Comparison of ENCODE assay signal across 8 mouse cellular contexts in the genomic region with DNA sequence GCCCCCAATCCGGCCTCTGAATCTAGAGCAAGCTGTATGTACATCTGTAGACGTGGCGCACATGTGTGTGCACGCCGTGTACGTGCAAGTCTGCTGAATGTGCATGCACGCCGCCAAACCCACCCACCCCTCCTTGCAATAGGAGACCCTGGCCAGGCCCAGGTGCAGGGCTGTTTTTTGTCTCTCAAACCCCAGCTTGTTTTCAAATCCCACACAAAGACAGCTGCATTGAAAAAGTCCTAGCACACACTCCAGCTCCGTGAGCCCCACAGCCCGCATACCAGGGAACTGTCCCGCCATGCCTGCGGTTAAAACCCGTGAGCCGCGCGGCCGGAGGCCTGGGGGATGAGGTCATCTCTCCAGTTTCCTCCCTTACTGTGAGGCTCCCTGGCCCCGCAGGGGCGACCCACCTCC. TPM values are rescaled to one million over a fixed set of nuclear protein-coding genes. Genes with fewer than 3 reads are reported as not detected.
DNase-seq lines count a peak whose midpoint lies in the region; ATAC-seq lines count a peak whose summit lies in the region.

No protein-coding gene starts in this region.

- intact Hi-C loops in left cerebral cortex, postnatal 14 days (cut with DNase I), result loop anchor here (1.0 to 10.0 kb wide), 3 partner anchors 140 to 590 kb away; no protein-coding TSS in a partner anchor

- no peaks in the 10 kb centered on the region for H3K36me3 ChIP-seq in forebrain, embryonic 13.5 days (ENCODE audit: poor library complexity, severe bottlenecking)
- H3K36me3 ChIP-seq in intestine, embryonic 14.5 days (ENCODE audit: control insufficient read depth, insufficient read depth, low read length), result no peaks in the 10 kb centered on the region

- H3K4me2 ChIP-seq in forebrain, embryonic 13.5 days, result peak overlapping the region; percentile 67
- peak overlapping the region; percentile 48 for H3K4me2 ChIP-seq in intestine, embryonic 14.5 days (ENCODE audit: low read length)

- H3K27ac ChIP-seq in forebrain, embryonic 13.5 days, result no peak overlapping the region
- H3K27ac ChIP-seq in intestine, embryonic 14.5 days (ENCODE audit: low read depth), result peak overlapping the region; percentile 84

- H3K9ac ChIP-seq in forebrain, embryonic 13.5 days, result peak overlapping the region; percentile 56; the same call in 1 of the 2 replicates
- peak overlapping the region; percentile 39; the same call in 1 of the 2 replicates for H3K9ac ChIP-seq in intestine, embryonic 14.5 days (ENCODE audit: low read length)

- H3K4me1 ChIP-seq in forebrain, embryonic 13.5 days, result peaks cover 26% of the 10 kb centered on the region
- H3K4me1 ChIP-seq in intestine, embryonic 14.5 days (replicated peaks; ENCODE audit: control insufficient read depth, insufficient read depth, low read length), result peaks cover 20% of the 10 kb centered on the region

- no peak overlapping the region for H3K4me3 ChIP-seq in forebrain, embryonic 13.5 days
- H3K4me3 ChIP-seq in intestine, embryonic 14.5 days (ENCODE audit: low read depth, low read length), result no peak overlapping the region

- ATAC-seq in forebrain, embryonic 13.5 days, result peak; percentile 36
- ATAC-seq in intestine, embryonic 14.5 days (replicated peaks; ENCODE audit: low FRiP score, low TSS enrichment, low read depth), result peak; percentile 40

- no peaks in the 10 kb centered on the region for H3K9me3 ChIP-seq in forebrain, embryonic 13.5 days (replicated peaks)
- H3K9me3 ChIP-seq in intestine, embryonic 14.5 days (ENCODE audit: control insufficient read depth, low read length), result no peaks in the 10 kb centered on the region

- H3K27me3 ChIP-seq in forebrain, embryonic 13.5 days, result peaks cover 42% of the 10 kb centered on the region
- H3K27me3 ChIP-seq in intestine, embryonic 14.5 days (replicated peaks; ENCODE audit: control insufficient read depth, insufficient read depth, low read length), result no peaks in the 10 kb centered on the region

- 16% methylated on average over 19 of the region's 19 CpGs for WGBS in forebrain, embryonic 13.5 days
- 12% methylated on average over 19 of the region's 19 CpGs for WGBS in intestine, embryonic 14.5 days

- DNase-seq in heart, adult 11 months, result peak; percentile 92
- no peak for DNase-seq in heart, adult 9 months (ENCODE audit: low spot score in 2 of 2)
- DNase-seq in ES-CJ7 (ENCODE audit: low read depth, low spot score), result peak; percentile 35
- peak; percentile 80 for DNase-seq in intestine, embryonic 14.5 days (ENCODE audit: low spot score)
- DNase-seq in neural tube, embryonic 10.5 days (ENCODE audit: extremely low spot score, low spot score), result peak; percentile 65
- no peak for DNase-seq in left cerebral cortex, postnatal 14 days (ENCODE audit: low spot score in 2 of 2)
- no peak for DNase-seq in right cerebral cortex, postnatal 36 days (ENCODE audit: low spot score in 2 of 2)

RNA-seq across cellular contexts. Expression of a gene that starts 48.3 kb away (rescaled TPM):
- polyA plus RNA-seq in forebrain, embryonic 13.5 days (2015; fragmentation: Nextera tagmentation; extraction: Ambion mirVana), result 0.48 and 1.2 TPM in 2 replicates
- polyA plus RNA-seq in intestine, embryonic 14.5 days (2014; fragmentation: Nextera tagmentation; extraction: Ambion mirVana), result 2.1 and 5.3 TPM in 2 replicates
- 1 to 10 TPM in 1 of 2 experiments, under 1 TPM in 1; 0.91 to 1.7 TPM for total RNA-seq in left cerebral cortex, postnatal 14 days (2021)

Comparison
In these comparisons a context has a peak if more than half of its experiments do, and no peak if none do; other contexts are left out.
1. DNase-seq: peak in heart, adult 11 months (single experiment), ES-CJ7 (single experiment), intestine, embryonic 14.5 days (single experiment) and neural tube, embryonic 10.5 days (single experiment); none in heart, adult 9 months (0 of 2), left cerebral cortex, postnatal 14 days (0 of 2) and right cerebral cortex, postnatal 36 days (0 of 2).